Mouse (Mus musculus): Measurements from ENCODE around the gene Set.

- TF ChIP-seq POLR2A (IDR thresholded peaks at IDR 0.05; ENCODE audit: borderline replicate concordance, extremely low read depth, low read depth, low read length): peak; percentile 61; the same call in 1 of the 2 replicates
- TF ChIP-seq CTCF (IDR thresholded peaks at IDR 0.05; ENCODE audit: insufficient read depth, low read length): no peak
These were observed 8.3 kb upstream of the Set start, which contains the start of gene Wdr34 for GRCm38 (mm10) chr2:30048699-30049388.

All from lung, adult 2 months (tissue).